Mouse (Mus musculus) heart, adult 10 weeks (tissue): Measurements from ENCODE around the gene Hdhd3. TPM values are rescaled to one million over a fixed set of nuclear protein-coding genes. Genes with fewer than 3 reads are reported as not detected.

Experiments used
- polyA plus RNA-seq: library from polyadenylated mRNA; stranded (reverse); fragments of 350-450 nt; fragmentation: Illumina TruSeq; extraction: RNeasy Lipid Tissue Mini Kit (QIAGEN cat#74804); gene quantifications from one replicate; pipeline ENCODE4 v1.2.3, GENCODE M21; 2014; ENCODE audit warnings: low read depth, low replicate concordance

The Hdhd3 gene
- 3.0 TPM for polyA plus RNA-seq

GRCm38 (mm10) chr4:62503374-62503970 is at the start of gene Hdhd3:
Gene Hdhd3, minus strand, starts transcription at chr4:62503467.

GRCm38 (mm10) chr4:62524651-62525488 is 21.6 kb upstream of the Hdhd3 start, which contains the start of the genes Pole3 and 4933430I17Rik:
Gene Pole3, minus strand, starts transcription at chr4:62525068.
Gene 4933430I17Rik, plus strand, starts transcription at chr4:62525369.

GRCm38 (mm10) chr4:62519849-62520233 is 16.6 kb upstream of the Hdhd3 start, which contains the start of gene Alad:
Gene Alad, minus strand, starts transcription at chr4:62519918.

GRCm38 (mm10) chr4:62479937-62480708 is 23.1 kb downstream of the Hdhd3 start, which contains the start of gene Bspry:
Gene Bspry, plus strand, starts transcription at chr4:62480053.

GRCm38 (mm10) chr4:62470598-62471051 is 32.6 kb downstream of the Hdhd3 start, which contains the start of gene Wdr31:
Gene Wdr31, minus strand, starts transcription at chr4:62470896.

Other genes starting within 250 kb of the Hdhd3 start
- gene Slc31a2, start 240.9 kb downstream of the Hdhd3 start, polyA plus RNA-seq = 20.6 TPM
- gene Fkbp15, start 142.9 kb downstream of the Hdhd3 start, polyA plus RNA-seq = 17.0 TPM
- gene Slc31a1, start 142.7 kb downstream of the Hdhd3 start, polyA plus RNA-seq = 21.4 TPM
- 62.0 TPM for gene Cdc26, start 94.8 kb downstream of the Hdhd3 start, polyA plus RNA-seq
- 10.2 TPM for gene Prpf4, start 94.7 kb downstream of the Hdhd3 start, polyA plus RNA-seq
- not detected for gene Rnf183, start 68.2 kb downstream of the Hdhd3 start, polyA plus RNA-seq
- 0.39 TPM for gene Wdr31, start 32.6 kb downstream of the Hdhd3 start, polyA plus RNA-seq
- not detected for gene Bspry, start 23.4 kb downstream of the Hdhd3 start, polyA plus RNA-seq
- 53.4 TPM for gene Alad, start 16.5 kb upstream of the Hdhd3 start, polyA plus RNA-seq
- 24.8 TPM for gene Pole3, start 21.6 kb upstream of the Hdhd3 start, polyA plus RNA-seq
- not detected for gene 4933430I17Rik, start 21.9 kb upstream of the Hdhd3 start, polyA plus RNA-seq
- 43.5 TPM for gene Rgs3, start 56.4 kb upstream of the Hdhd3 start, polyA plus RNA-seq